Mouse (Mus musculus): ENCODE measurements at regions not wholly inside any gene's neighbourhood (a gene's known extent, or its start where the extent isn't known, plus 50 kb on each side); places are given as distances from the start of the nearest gene placed in this dataset.

DNA sequence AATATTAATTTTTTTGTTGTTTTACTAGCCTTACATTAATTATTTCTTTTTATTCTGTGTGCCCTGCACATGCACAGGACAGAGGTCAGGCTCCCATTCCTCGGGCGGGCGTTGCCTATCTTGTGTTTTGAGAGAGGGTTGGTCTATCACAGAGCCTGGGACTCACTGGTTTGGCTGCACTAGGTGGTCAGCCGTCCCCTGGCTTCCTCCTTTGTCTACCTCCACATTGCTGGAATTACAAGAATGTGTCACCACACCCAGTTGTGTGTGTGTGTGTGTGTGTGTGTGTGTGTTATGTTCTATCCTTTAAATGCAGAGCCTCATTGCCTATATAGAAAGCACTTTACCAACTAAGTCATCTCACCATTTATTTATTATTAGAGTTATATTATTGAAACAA lies 478.5 kb downstream of the Zfp704 start:
- H3K4me2 ChIP-seq, result no peak overlapping the region
- 55% methylated on average over 4 of the region's 4 CpGs for WGBS
- H3K4me3 ChIP-seq (replicated peaks), result no peak overlapping the region
- ATAC-seq (ENCODE audit: insufficient read depth, low FRiP score, low read depth), result no peak
- H3K9ac ChIP-seq, result no peak overlapping the region
- no peaks in the 10 kb centered on the region for H3K9me3 ChIP-seq
- no peak overlapping the region for H3K27ac ChIP-seq
- H3K27me3 ChIP-seq (replicated peaks), result no peaks in the 10 kb centered on the region
- H3K4me1 ChIP-seq, result no peaks in the 10 kb centered on the region
- H3K36me3 ChIP-seq, result no peaks in the 10 kb centered on the region

DNA sequence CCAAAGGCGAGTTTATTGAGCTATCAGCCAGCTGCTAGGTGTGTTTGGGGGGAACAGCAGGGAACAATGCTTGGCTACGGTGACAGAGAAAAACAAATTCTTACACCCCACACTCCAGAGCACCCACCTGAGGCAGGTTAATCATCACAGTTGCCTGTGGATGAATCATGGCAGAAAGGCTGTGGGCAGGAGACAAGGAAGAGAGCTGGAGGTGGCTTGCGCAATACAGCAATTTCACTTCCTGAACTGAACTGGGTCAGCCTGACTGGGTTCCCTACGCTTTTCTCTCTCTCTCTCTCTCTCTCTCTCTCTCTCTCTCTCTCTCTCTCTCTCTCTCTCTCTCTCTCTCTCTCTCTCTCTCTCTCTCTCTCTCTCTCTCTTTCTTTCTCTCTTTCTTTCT lies 481.5 kb downstream of the Zfp704 start:
- no peak overlapping the region for H3K4me3 ChIP-seq (replicated peaks)
- no peak for ATAC-seq (ENCODE audit: insufficient read depth, low FRiP score, low read depth)
- H3K4me1 ChIP-seq, result no peaks in the 10 kb centered on the region
- WGBS, result 68% methylated on average over 4 of the region's 4 CpGs
- no peak overlapping the region for H3K4me2 ChIP-seq
- no peak overlapping the region for H3K27ac ChIP-seq
- H3K36me3 ChIP-seq, result no peaks in the 10 kb centered on the region
- H3K27me3 ChIP-seq (replicated peaks), result no peaks in the 10 kb centered on the region
- no peak overlapping the region for H3K9ac ChIP-seq
- H3K9me3 ChIP-seq, result no peaks in the 10 kb centered on the region

DNA sequence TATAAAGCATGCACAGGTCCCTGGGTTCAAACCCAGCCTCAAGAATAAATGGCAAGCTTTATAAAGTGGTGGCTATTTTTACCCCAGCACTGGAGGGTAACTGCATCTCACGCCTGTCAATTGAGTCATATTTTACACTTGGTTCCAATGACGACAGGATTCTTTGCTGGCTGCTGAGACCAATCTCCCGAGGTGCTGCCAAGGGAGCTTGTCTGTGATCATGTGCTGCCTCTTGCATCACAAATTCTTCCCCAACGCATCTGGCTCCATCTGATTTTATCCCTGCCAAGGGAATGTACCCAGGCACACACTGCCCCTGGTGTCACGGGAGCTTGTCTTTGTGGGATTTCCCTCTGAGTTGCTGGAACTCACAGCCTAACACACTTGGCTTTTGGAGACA lies 486.8 kb downstream of the Zfp704 start:
- Histone ChIP-seq H3K9me3 (no peaks in the 10 kb centered on the region), H3K4me1 (no peaks in the 10 kb centered on the region), H3K4me2 (no peak overlapping the region), H3K27me3 (replicated peaks) (no peaks in the 10 kb centered on the region), H3K9ac (no peak overlapping the region), H3K36me3 (no peaks in the 10 kb centered on the region), H3K4me3 (replicated peaks) (no peak overlapping the region), H3K27ac (no peak overlapping the region)
- ATAC-seq (ENCODE audit: insufficient read depth, low FRiP score, low read depth), result no peak
- WGBS, result 63% methylated on average over 5 of the region's 5 CpGs

- Histone ChIP-seq H3K27me3 (replicated peaks) (no peaks in the 10 kb centered on the region), H3K9ac (no peak overlapping the region), H3K4me3 (replicated peaks) (no peak overlapping the region), H3K9me3 (no peaks in the 10 kb centered on the region), H3K4me1 (no peaks in the 10 kb centered on the region), H3K27ac (no peak overlapping the region), H3K36me3 (no peaks in the 10 kb centered on the region), H3K4me2 (no peak overlapping the region)
- no peak for ATAC-seq (ENCODE audit: insufficient read depth, low FRiP score, low read depth)
- WGBS, result 84% methylated on average over 3 of the region's 3 CpGs
These were observed 492.0 kb downstream of the Zfp704 start for GRCm38 (mm10) chr3:9117913-9118312.

- no peaks in the 10 kb centered on the region for H3K27me3 ChIP-seq (replicated peaks)
- H3K9ac ChIP-seq, result no peak overlapping the region
- 81% methylated on average over 5 of the region's 5 CpGs for WGBS
- no peak overlapping the region for H3K27ac ChIP-seq
- no peak overlapping the region for H3K4me3 ChIP-seq (replicated peaks)
- no peak for ATAC-seq (ENCODE audit: insufficient read depth, low FRiP score, low read depth)
- no peaks in the 10 kb centered on the region for H3K9me3 ChIP-seq
- H3K4me2 ChIP-seq, result no peak overlapping the region
- peaks cover 4% of the 10 kb centered on the region; the same call in 1 of the 2 replicates for H3K4me1 ChIP-seq
- H3K36me3 ChIP-seq, result no peaks in the 10 kb centered on the region
These were observed 496.5 kb downstream of the Zfp704 start for GRCm38 (mm10) chr3:9113410-9113809.

- no peak overlapping the region for H3K9ac ChIP-seq
- no peaks in the 10 kb centered on the region for H3K36me3 ChIP-seq
- no peaks in the 10 kb centered on the region for H3K27me3 ChIP-seq (replicated peaks)
- no peak for ATAC-seq (ENCODE audit: insufficient read depth, low FRiP score, low read depth)
- no peak overlapping the region for H3K27ac ChIP-seq
- WGBS, result 27% methylated on average over 11 of the region's 11 CpGs
- no peaks in the 10 kb centered on the region for H3K9me3 ChIP-seq
- peaks cover 4% of the 10 kb centered on the region; the same call in 1 of the 2 replicates for H3K4me1 ChIP-seq
- H3K4me2 ChIP-seq, result no peak overlapping the region
- no peak overlapping the region for H3K4me3 ChIP-seq (replicated peaks)
These were observed 499.1 kb downstream of the Zfp704 start for GRCm38 (mm10) chr3:9110741-9111140.

GRCm38 (mm10) chr3:9109991-9110390 lies 499.9 kb downstream of the Zfp704 start:
- Histone ChIP-seq H3K9ac (no peak overlapping the region), H3K4me2 (no peak overlapping the region), H3K9me3 (no peaks in the 10 kb centered on the region), H3K36me3 (no peaks in the 10 kb centered on the region), H3K27ac (no peak overlapping the region), H3K27me3 (replicated peaks) (no peaks in the 10 kb centered on the region), H3K4me3 (replicated peaks) (no peak overlapping the region), H3K4me1 (peaks cover 4% of the 10 kb centered on the region; the same call in 1 of the 2 replicates)
- WGBS, result 53% methylated on average over 8 of the region's 8 CpGs
- no peak for ATAC-seq (ENCODE audit: insufficient read depth, low FRiP score, low read depth)

DNA sequence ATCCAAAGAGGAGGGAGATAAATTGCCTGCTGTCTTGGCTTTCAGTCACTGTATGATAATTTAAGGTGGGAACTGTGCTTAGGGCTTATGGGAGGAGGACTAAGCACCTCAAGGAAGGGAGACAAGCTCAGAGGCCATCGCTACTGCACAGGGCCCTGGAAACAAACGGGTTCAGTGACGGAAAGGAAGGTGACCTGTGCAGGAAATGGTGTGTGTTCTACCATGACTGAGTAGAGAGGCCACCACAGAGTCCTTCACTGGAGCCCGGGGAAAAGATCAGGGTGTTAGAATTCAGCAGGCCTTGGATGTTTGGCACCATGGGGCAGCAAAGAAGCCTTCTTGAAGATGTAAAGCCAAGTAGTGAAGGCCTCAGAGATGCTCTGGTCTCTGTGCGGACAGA lies 500.4 kb downstream of the Zfp704 start:
- 82% methylated on average over 5 of the region's 5 CpGs for WGBS
- no peak for ATAC-seq (ENCODE audit: insufficient read depth, low FRiP score, low read depth)
- H3K27me3 ChIP-seq (replicated peaks), result no peaks in the 10 kb centered on the region
- no peak overlapping the region for H3K9ac ChIP-seq
- H3K4me3 ChIP-seq (replicated peaks), result no peak overlapping the region
- no peaks in the 10 kb centered on the region for H3K36me3 ChIP-seq
- no peaks in the 10 kb centered on the region for H3K9me3 ChIP-seq
- H3K4me2 ChIP-seq, result no peak overlapping the region
- H3K4me1 ChIP-seq, result peaks cover 4% of the 10 kb centered on the region; the same call in 1 of the 2 replicates
- H3K27ac ChIP-seq, result no peak overlapping the region

- Histone ChIP-seq H3K36me3 (no peaks in the 10 kb centered on the region), H3K9ac (no peak overlapping the region), H3K4me3 (replicated peaks) (no peak overlapping the region), H3K9me3 (no peaks in the 10 kb centered on the region), H3K4me1 (peaks cover 4% of the 10 kb centered on the region; the same call in 1 of the 2 replicates), H3K27me3 (replicated peaks) (no peaks in the 10 kb centered on the region), H3K27ac (no peak overlapping the region), H3K4me2 (no peak overlapping the region)
- WGBS, result 75% methylated on average over 15 of the region's 15 CpGs
- no peak for ATAC-seq (ENCODE audit: insufficient read depth, low FRiP score, low read depth)
These were observed 502.0 kb downstream of the Zfp704 start for GRCm38 (mm10) chr3:9107766-9108410.

DNA sequence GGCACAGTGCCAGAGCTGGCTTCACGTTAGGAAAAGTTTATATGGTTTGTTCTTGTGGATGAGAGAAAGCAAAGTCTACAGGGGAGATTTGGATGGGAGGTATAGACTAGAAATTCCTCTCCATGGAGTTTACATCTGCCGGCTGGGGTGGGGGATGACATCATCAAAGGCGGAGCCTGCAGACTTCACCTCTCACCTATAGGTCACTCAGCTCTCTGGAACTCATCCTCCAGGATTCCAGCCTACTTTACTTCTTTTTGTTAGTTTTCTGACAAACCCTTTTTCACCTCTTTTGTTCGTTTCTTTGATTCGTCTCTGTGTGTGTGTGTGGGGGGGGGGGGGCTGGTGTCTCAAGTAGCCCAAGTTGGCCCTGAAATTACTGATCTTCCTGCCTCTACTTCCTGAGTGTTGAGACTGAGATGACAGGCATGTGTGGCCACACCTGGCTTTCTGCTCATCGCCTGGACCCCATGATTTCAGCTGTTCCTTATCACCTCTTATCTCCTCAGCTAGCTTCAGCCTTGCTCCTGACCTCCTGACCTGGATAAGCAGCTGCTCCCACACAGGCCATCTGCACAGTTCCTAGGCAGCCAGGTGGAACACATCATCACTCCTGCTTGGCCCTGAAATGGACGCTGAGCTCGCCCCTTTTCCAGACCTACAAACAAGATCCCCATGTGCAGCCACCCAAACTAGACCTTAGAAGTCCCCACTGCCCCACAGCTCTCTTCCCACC lies 504.5 kb downstream of the Zfp704 start:
- no peak overlapping the region for H3K4me2 ChIP-seq
- no peak for ATAC-seq (ENCODE audit: insufficient read depth, low FRiP score, low read depth)
- WGBS, result 34% methylated on average over 8 of the region's 8 CpGs

DNA sequence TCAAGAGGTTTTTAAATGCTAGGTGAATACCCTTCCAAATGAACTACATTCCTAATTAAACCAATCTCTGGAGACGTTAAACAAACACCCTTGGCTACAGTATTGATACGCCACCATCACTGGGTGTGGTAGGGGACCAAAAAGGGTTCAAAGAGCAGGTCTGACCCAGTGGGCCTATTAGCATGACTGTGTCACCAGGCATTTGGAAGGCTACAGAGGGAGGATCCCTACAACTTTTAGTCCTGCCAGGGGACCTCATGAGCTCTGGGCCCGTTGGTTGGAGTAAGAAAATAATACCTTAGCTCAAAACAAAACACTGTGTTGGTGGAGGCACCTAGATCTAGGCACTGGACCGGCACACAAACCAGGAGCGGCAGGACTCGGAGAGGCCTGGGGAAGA lies 506.4 kb downstream of the Zfp704 start:
- Histone ChIP-seq H3K4me3 (replicated peaks) (no peak overlapping the region), H3K4me1 (no peaks in the 10 kb centered on the region), H3K4me2 (no peak overlapping the region), H3K27ac (no peak overlapping the region), H3K27me3 (replicated peaks) (no peaks in the 10 kb centered on the region), H3K9ac (no peak overlapping the region), H3K36me3 (no peaks in the 10 kb centered on the region), H3K9me3 (no peaks in the 10 kb centered on the region)
- WGBS, result 77% methylated on average over 6 of the region's 6 CpGs
- ATAC-seq (ENCODE audit: insufficient read depth, low FRiP score, low read depth), result no peak

More for the DNA sequence above, 504.5 kb downstream of the Zfp704 start:
- Histone ChIP-seq H3K9ac (no peak overlapping the region), H3K27me3 (replicated peaks) (no peaks in the 10 kb centered on the region), H3K9me3 (no peaks in the 10 kb centered on the region), H3K27ac (no peak overlapping the region), H3K4me3 (replicated peaks) (no peak overlapping the region), H3K4me1 (no peaks in the 10 kb centered on the region), H3K36me3 (no peaks in the 10 kb centered on the region)

- no peaks in the 10 kb centered on the region for H3K36me3 ChIP-seq
- ATAC-seq (ENCODE audit: insufficient read depth, low FRiP score, low read depth), result peak; percentile 75; the same call in 1 of the 2 replicates
These were observed 508.6 kb downstream of the Zfp704 start for GRCm38 (mm10) chr3:9101240-9101639.

More at GRCm38 (mm10) chr3:9101240-9101639, 508.6 kb downstream of the Zfp704 start:
- Histone ChIP-seq H3K4me1 (no peaks in the 10 kb centered on the region), H3K4me2 (no peak overlapping the region), H3K9ac (no peak overlapping the region), H3K27ac (no peak overlapping the region), H3K4me3 (replicated peaks) (no peak overlapping the region), H3K27me3 (replicated peaks) (no peaks in the 10 kb centered on the region), H3K9me3 (no peaks in the 10 kb centered on the region)
- 37% methylated on average over 3 of the region's 3 CpGs for WGBS

All from stomach, embryonic 15.5 days (tissue).